Mouse (Mus musculus) hindbrain, embryonic 10.5 days (tissue): Measurements from ENCODE around the gene Gm45716. TPM values are rescaled to one million over a fixed set of nuclear protein-coding genes. Genes with fewer than 3 reads are reported as not detected.

Source experiments
- DNase-seq: peaks from one replicate; pipeline ENCODE4 v3.0.0-alpha.2; 2017; ENCODE audit warnings: low spot score
- H3K27ac ChIP-seq: fragments of 300-500 bp; sonication (generic); 2 replicates; pipeline ENCODE4 v1.5.1; 2016; ENCODE audit warnings: mild to moderate bottlenecking, moderate library complexity
- H3K27me3 ChIP-seq: fragments of 300-500 bp; sonication (generic); 2 replicates; pipeline ENCODE4 v1.6.1; 2016; ENCODE audit warnings: mild to moderate bottlenecking; ENCODE audit not compliant: poor library complexity, insufficient read depth, severe bottlenecking
- H3K36me3 ChIP-seq: fragments of 300-500 bp; sonication (generic); 2 replicates; pipeline ENCODE4 v1.6.1; 2016; ENCODE audit warnings: mild to moderate bottlenecking, moderate library complexity
- H3K4me1 ChIP-seq: fragments of 300-500 bp; sonication (generic); replicated peaks from 2 replicates; pipeline ENCODE4 v1.6.1; 2016; ENCODE audit warnings: mild to moderate bottlenecking
- H3K4me3 ChIP-seq: fragments of 300-500 bp; sonication (generic); 2 replicates; pipeline ENCODE4 v1.5.1; 2016; ENCODE audit warnings: mild to moderate bottlenecking, moderate library complexity
- H3K9me3 ChIP-seq: fragments of 300-500 bp; sonication (generic); 2 replicates; pipeline ENCODE4 v1.6.1; 2016; ENCODE audit warnings: mild to moderate bottlenecking, moderate library complexity
- WGBS: fragments of 180-500 bp; shearing (Covaris S2); methylation state at CpG from one replicate; pipeline ENCODE4 v1.1.7; 2016; 5-methylcytosine and 5-hydroxymethylcytosine counted together
- polyA plus RNA-seq: library from polyadenylated mRNA; unstranded; fragments of >200 nt; fragmentation: Nextera tagmentation; extraction: Ambion mirVana; gene quantifications from 2 replicates; pipeline ENCODE4 v1.2.1, GENCODE M21; 2016

Gm45716 gene
- polyA plus RNA-seq: 15.6 and 19.0 TPM in 2 replicates

DNA sequence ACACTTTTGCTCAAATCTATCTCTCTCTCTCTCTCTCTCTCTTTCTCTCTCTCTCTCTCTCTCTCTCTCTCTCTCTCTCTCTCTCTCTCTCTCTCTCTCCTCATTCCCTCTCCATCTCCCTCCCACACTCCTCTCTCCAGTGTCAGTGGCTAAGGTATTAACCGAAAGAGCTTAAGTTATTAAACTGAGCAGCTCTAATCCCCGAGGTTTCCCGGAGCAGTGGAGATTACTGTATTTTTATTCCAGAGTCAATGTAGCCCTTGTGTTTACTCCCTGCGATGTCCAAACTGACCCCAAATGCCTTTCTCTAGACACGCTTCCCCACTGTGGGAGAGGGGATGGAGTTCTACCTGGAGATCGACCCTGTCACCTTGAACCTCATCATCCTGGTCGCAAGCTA, at the start of gene Gm45716:
Gene Gm45716, plus strand, starts transcription at position 243 of the 400 bp plus-strand sequence.
- Histone ChIP-seq H3K36me3 (no peaks in the 10 kb centered on the region), H3K27me3 (no peaks in the 10 kb centered on the region), H3K4me1 (no peaks in the 10 kb centered on the region), H3K27ac (no peak within 1 kb of the TSS), H3K9me3 (no peaks in the 10 kb centered on the region), H3K4me3 (no peak within 1 kb of the TSS)
- 90% methylated on average over 7 of the region's 7 CpGs for WGBS
- DNase-seq: no peak

DNA sequence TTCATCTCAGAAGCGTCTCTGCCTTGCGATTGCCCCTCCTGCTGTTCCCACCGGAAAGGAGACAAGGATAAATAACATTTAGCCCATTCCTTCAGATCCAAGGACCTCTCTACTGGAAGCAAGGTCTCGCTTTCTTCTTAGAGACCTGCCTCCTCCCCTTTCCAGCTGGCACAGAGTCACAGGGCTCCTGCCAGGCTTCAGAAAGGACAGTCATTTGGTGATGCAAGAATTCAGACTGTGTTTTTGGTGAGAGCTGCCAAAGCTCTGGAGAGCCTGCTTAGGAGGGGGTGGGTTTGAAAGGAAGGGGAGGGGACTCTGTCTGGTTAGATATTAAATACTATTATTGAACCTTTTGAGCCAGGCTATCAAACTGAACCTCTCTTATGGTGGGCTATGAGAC, 45.1 kb upstream of the Gm45716 start:
- 37% methylated on average over 4 of the region's 4 CpGs for WGBS
- no peak for DNase-seq
- H3K4me3 ChIP-seq: no peak overlapping the region

GRCm38 (mm10) chr11:90142936-90143335, 44.5 kb upstream of the Gm45716 start:
- H3K4me1 ChIP-seq: no peaks in the 10 kb centered on the region
- WGBS: 68% methylated on average over 4 of the region's 4 CpGs
- no peak overlapping the region for H3K27ac ChIP-seq
- no peaks in the 10 kb centered on the region for H3K36me3 ChIP-seq
- no peak for DNase-seq
- H3K4me3 ChIP-seq: no peak overlapping the region
- no peaks in the 10 kb centered on the region for H3K27me3 ChIP-seq
- no peaks in the 10 kb centered on the region for H3K9me3 ChIP-seq

More for the DNA sequence above, 45.1 kb upstream of the Gm45716 start:
- Histone ChIP-seq H3K27ac (no peak overlapping the region), H3K9me3 (no peaks in the 10 kb centered on the region), H3K36me3 (no peaks in the 10 kb centered on the region), H3K27me3 (no peaks in the 10 kb centered on the region), H3K4me1 (0 out of 2 replicates have a peak, but pooled peaks cover 2% of the 10 kb centered on the region)

DNA sequence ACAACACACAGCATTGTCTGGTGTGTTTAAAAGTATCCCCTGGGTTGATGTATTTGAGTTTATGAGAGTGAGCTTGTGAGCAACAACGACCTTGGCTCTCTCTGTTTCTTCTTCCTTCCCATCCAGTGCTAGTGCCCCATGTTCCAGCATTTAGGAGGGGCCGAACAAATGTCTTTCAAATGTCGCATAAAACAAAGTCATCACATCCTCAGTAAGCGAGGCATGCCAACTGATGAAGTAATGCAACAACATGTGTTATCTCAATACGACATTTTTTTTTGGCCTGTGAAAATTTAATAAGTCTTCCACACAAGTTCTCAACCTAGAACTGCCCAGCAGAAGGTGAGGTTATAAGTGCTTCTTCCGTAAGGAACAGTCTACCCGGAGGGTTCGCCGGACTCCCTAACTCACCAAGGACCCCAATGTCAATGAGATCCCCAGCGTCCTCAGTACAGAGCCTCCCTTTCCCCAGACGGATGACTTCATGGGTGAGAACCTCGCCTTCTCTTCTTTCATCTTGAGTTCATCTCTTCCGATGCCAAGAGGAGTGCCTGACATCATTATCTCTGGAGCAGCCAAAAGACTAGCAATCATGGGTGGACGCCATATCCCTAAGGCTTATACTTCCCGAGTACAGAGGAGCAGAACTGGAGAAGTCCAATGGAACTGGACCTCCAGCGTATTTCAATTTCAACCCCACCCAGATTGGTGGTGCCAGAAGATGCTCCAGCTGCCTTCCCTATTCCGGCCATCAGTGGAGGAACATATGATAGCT, 41.2 kb upstream of the Gm45716 start:
- H3K27ac ChIP-seq: no peak overlapping the region
- H3K4me1 ChIP-seq: no peaks in the 10 kb centered on the region
- H3K9me3 ChIP-seq: no peaks in the 10 kb centered on the region
- whole genome bisulfite sequencing: 94% methylated on average over 17 of the region's 17 CpGs
- H3K36me3 ChIP-seq: no peaks in the 10 kb centered on the region
- no peak for DNase-seq
- H3K4me3 ChIP-seq: no peak overlapping the region
- H3K27me3 ChIP-seq: no peaks in the 10 kb centered on the region

- no peak for DNase-seq
- Histone ChIP-seq H3K36me3 (no peaks in the 10 kb centered on the region), H3K27ac (peak overlapping the region; percentile 70), H3K27me3 (no peaks in the 10 kb centered on the region), H3K9me3 (no peaks in the 10 kb centered on the region), H3K4me1 (peaks cover 14% of the 10 kb centered on the region), H3K4me3 (no peak overlapping the region)
- WGBS: 53% methylated on average over 5 of the region's 5 CpGs
Observed at GRCm38 (mm10) chr11:90155066-90155465, 32.4 kb upstream of the Gm45716 start.

GRCm38 (mm10) chr11:90155466-90155865, 32.0 kb upstream of the Gm45716 start:
- Histone ChIP-seq H3K27ac (peak overlapping the region; percentile 70), H3K4me3 (no peak overlapping the region), H3K36me3 (no peaks in the 10 kb centered on the region), H3K27me3 (no peaks in the 10 kb centered on the region), H3K4me1 (peaks cover 14% of the 10 kb centered on the region), H3K9me3 (no peaks in the 10 kb centered on the region)
- no peak for DNase-seq
- WGBS: 10% methylated on average over 2 of the region's 2 CpGs

GRCm38 (mm10) chr11:90167771-90168170, 19.7 kb upstream of the Gm45716 start:
- peak; percentile 40 for DNase-seq
- H3K4me3 ChIP-seq: no peak overlapping the region

GRCm38 (mm10) chr11:90168338-90169065, 19.0 kb upstream of the Gm45716 start:
- Histone ChIP-seq H3K4me1 (no peaks in the 10 kb centered on the region), H3K27me3 (no peaks in the 10 kb centered on the region), H3K27ac (no peak overlapping the region), H3K9me3 (no peaks in the 10 kb centered on the region), H3K4me3 (no peak overlapping the region), H3K36me3 (no peaks in the 10 kb centered on the region)
- 87% methylated on average over 10 of the region's 10 CpGs for WGBS
- DNase-seq: no peak

More at GRCm38 (mm10) chr11:90167771-90168170, 19.7 kb upstream of the Gm45716 start:
- H3K4me1 ChIP-seq: no peaks in the 10 kb centered on the region
- H3K9me3 ChIP-seq: no peaks in the 10 kb centered on the region
- no peaks in the 10 kb centered on the region for H3K36me3 ChIP-seq
- H3K27ac ChIP-seq: no peak overlapping the region
- H3K27me3 ChIP-seq: no peaks in the 10 kb centered on the region
- 28% methylated on average over 6 of the region's 6 CpGs for WGBS

- WGBS: 65% methylated on average over 20 of the region's 20 CpGs
- Histone ChIP-seq H3K4me1 (no peaks in the 10 kb centered on the region), H3K27me3 (no peaks in the 10 kb centered on the region), H3K36me3 (no peaks in the 10 kb centered on the region), H3K9me3 (no peaks in the 10 kb centered on the region), H3K27ac (no peak overlapping the region), H3K4me3 (peak overlapping the region; percentile 26)
- DNase-seq: no peak
Observed at GRCm38 (mm10) chr11:90169200-90170013, 18.1 kb upstream of the Gm45716 start.

- WGBS: 4% methylated on average over 7 of the region's 7 CpGs
- Histone ChIP-seq H3K4me1 (no peaks in the 10 kb centered on the region), H3K27me3 (no peaks in the 10 kb centered on the region), H3K9me3 (no peaks in the 10 kb centered on the region), H3K27ac (no peak overlapping the region), H3K4me3 (peak overlapping the region; percentile 26), H3K36me3 (no peaks in the 10 kb centered on the region)
- DNase-seq: peak; percentile 79
Observed at GRCm38 (mm10) chr11:90170014-90170320, 17.5 kb upstream of the Gm45716 start.

DNA sequence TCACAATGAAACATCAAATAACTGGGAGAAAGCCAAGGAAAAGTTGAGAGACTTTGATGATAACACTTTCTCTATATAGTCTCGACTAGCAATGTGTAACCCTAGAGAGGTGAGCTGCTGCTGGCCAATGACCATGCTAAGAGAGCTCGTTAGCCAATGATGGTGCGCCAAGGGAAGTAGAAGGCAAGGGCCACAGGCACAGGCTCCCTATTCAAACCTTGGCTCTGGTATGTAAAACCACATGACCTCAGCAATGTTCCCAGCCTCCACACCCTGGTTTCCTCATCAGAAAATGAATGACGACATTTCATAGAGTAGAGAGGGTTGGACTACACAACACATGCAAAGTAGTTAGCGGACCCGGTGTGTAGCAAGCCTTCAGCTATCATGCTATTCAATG, 15.2 kb upstream of the Gm45716 start:
- DNase-seq: no peak
- Histone ChIP-seq H3K9me3 (no peaks in the 10 kb centered on the region), H3K4me1 (no peaks in the 10 kb centered on the region), H3K27me3 (no peaks in the 10 kb centered on the region), H3K27ac (no peak overlapping the region), H3K4me3 (no peak overlapping the region), H3K36me3 (no peaks in the 10 kb centered on the region)
- 90% methylated on average over 6 of the region's 6 CpGs for WGBS

DNA sequence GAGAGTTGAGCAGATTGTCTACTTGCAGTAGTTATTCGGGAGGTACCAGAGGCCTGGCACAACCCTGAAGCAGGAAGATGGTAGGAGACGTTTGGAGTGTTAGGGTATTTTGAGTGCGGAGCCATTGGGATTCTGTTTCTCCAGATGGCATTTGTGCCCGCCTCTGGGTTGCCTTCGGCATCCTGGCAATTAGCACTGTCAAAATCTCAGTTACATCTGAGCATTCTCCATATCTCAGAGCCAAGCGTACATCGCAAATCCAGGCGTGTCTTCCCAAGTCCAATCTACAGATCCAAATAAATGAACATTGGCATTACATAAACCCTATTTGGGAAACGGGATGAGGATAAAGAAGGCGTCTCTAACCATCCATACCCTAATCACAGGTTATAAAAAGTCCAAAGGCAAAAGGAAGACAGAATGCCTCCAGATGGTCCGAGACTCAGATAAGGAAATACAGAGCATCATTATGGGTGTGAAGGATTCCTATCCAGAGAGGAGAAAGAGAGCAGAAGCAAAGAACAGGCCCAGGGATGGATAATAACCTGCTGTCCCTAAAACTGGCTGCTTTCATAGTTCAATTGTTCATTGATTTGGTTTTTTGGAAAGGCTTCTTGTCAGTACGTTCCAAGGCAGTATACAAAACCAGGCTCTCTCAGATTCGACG, 11.7 kb upstream of the Gm45716 start:
- no peak overlapping the region for H3K27ac ChIP-seq
- no peaks in the 10 kb centered on the region for H3K27me3 ChIP-seq
- no peaks in the 10 kb centered on the region for H3K36me3 ChIP-seq
- H3K9me3 ChIP-seq: no peaks in the 10 kb centered on the region
- no peak overlapping the region for H3K4me3 ChIP-seq
- no peak for DNase-seq
- H3K4me1 ChIP-seq: no peaks in the 10 kb centered on the region
- 93% methylated on average over 14 of the region's 14 CpGs for WGBS
